Mouse (Mus musculus): ENCODE measurements around the gene Spef2.

Gene Spef2

DNA sequence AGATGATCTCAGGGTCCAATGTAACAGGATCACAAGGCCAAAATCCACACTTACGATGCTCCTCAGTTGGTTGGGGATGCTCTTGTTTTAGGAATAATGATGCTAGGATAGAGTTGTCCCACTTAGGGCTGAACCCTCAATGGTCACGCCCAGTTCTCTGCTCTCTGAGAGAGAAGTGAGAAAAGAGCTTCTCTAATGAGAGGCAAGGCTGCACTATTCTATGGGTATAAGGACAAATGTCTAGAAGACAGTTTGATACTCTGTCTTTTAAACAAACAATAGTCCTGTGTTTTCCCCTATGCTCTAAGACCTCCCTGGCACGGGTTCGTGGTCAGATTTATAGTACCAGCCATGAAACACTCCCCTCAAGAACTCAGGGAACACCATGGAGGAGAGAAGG, 218.6 kb downstream of the Spef2 start, which contains the start of gene Il7r:
Il7r (minus strand) TSS at position 101 of the 400 bp plus-strand sequence.
- DNase-seq, result no peak

DNA sequence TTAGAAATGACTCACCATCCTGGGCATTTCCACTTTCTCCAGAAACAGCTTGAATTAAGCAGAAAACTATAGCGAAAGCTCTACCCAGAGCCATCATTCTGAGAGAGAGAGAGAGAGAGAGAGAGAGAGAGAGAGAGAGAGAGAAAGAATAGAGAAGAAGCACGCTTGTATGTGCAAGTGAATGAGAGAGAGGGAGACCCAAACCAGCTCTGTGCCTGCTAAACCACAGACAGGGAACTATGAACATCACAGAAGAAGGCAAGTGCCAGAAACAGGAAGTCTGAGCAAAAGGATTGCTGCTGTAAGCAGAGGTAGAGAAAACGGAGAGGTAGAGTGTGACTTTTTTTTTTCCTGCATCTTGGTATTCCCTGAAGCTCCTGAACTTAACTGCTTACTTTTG, 219.0 kb downstream of the Spef2 start:
- no peak for DNase-seq

All from right cerebral cortex, postnatal 25 days (tissue).